Mouse (Mus musculus) heart, embryonic 10.5 days (tissue): Measurements from ENCODE around the gene Rps6kb1. TPM values are rescaled to one million over a fixed set of nuclear protein-coding genes. Genes with fewer than 3 reads are reported as not detected.

ENCODE experiments used
- DNase-seq: peaks from one replicate; pipeline ENCODE4 v3.0.0-alpha.2; 2017; ENCODE audit warnings: low spot score
- H3K27ac ChIP-seq: fragments of 300-500 bp; sonication (generic); 2 replicates; pipeline ENCODE4 v1.5.1; 2016; ENCODE audit warnings: mild to moderate bottlenecking
- H3K27me3 ChIP-seq: fragments of 300-500 bp; sonication (generic); 2 replicates; pipeline ENCODE4 v1.6.1; 2016; ENCODE audit warnings: mild to moderate bottlenecking; ENCODE audit not compliant: poor library complexity, insufficient read depth, severe bottlenecking
- H3K36me3 ChIP-seq: fragments of 300-500 bp; sonication (generic); 2 replicates; pipeline ENCODE4 v1.6.1; 2016; ENCODE audit warnings: mild to moderate bottlenecking, moderate library complexity
- H3K4me1 ChIP-seq: fragments of 300-500 bp; sonication (generic); 2 replicates; pipeline ENCODE4 v1.6.1; 2016; ENCODE audit warnings: mild to moderate bottlenecking
- H3K4me3 ChIP-seq: fragments of 300-500 bp; sonication (generic); 2 replicates; pipeline ENCODE4 v1.5.1; 2016; ENCODE audit warnings: mild to moderate bottlenecking, moderate library complexity
- H3K9me3 ChIP-seq: fragments of 300-500 bp; sonication (generic); 2 replicates; pipeline ENCODE4 v1.6.1; 2016; ENCODE audit warnings: mild to moderate bottlenecking, moderate library complexity
- WGBS: fragments of 180-500 bp; shearing (Covaris S2); methylation state at CpG from one replicate; pipeline ENCODE4 v1.1.7; 2016; 5-methylcytosine and 5-hydroxymethylcytosine counted together
- polyA plus RNA-seq: library from polyadenylated mRNA; unstranded; fragments of >200 nt; fragmentation: Nextera tagmentation; extraction: Ambion mirVana; gene quantifications from 2 replicates; pipeline ENCODE4 v1.2.1, GENCODE M21; 2016

The Rps6kb1 gene
- polyA plus RNA-seq, 1 experiment from 2014 or later, result 60.4 TPM

GRCm38 (mm10) chr11:86578106-86578808, 33.7 kb upstream of the Rps6kb1 start:
- Histone ChIP-seq H3K27me3 (no peaks in the 10 kb centered on the region), H3K9me3 (no peaks in the 10 kb centered on the region), H3K36me3 (no peaks in the 10 kb centered on the region), H3K4me1 (peaks cover 47% of the 10 kb centered on the region), H3K27ac (peak overlapping the region; percentile 77), H3K4me3 (no peak overlapping the region)
- 72% methylated on average over 6 of the region's 6 CpGs for WGBS
- no peak for DNase-seq

- Histone ChIP-seq H3K4me3 (no peak overlapping the region), H3K9me3 (no peaks in the 10 kb centered on the region), H3K27ac (peak overlapping the region; percentile 77), H3K36me3 (no peaks in the 10 kb centered on the region), H3K27me3 (no peaks in the 10 kb centered on the region), H3K4me1 (peaks cover 47% of the 10 kb centered on the region)
- DNase-seq, result no peak
- WGBS, result 43% methylated on average over 4 of the region's 4 CpGs
Measured at GRCm38 (mm10) chr11:86577231-86577630, 32.6 kb upstream of the Rps6kb1 start.

GRCm38 (mm10) chr11:86575632-86576378, 31.2 kb upstream of the Rps6kb1 start:
- no peak for DNase-seq
- H3K27me3 ChIP-seq, result no peaks in the 10 kb centered on the region
- no peaks in the 10 kb centered on the region for H3K36me3 ChIP-seq
- WGBS, result 87% methylated on average over 7 of the region's 7 CpGs
- no peak overlapping the region for H3K4me3 ChIP-seq
- H3K4me1 ChIP-seq, result peaks cover 48% of the 10 kb centered on the region
- H3K27ac ChIP-seq, result peak overlapping the region; percentile 3; the same call in 1 of the 2 replicates
- no peaks in the 10 kb centered on the region for H3K9me3 ChIP-seq

- 49% methylated on average over 2 of the region's 2 CpGs for WGBS
- peaks cover 54% of the 10 kb centered on the region for H3K4me1 ChIP-seq
- no peak overlapping the region for H3K27ac ChIP-seq
- no peaks in the 10 kb centered on the region for H3K36me3 ChIP-seq
- H3K27me3 ChIP-seq, result no peaks in the 10 kb centered on the region
- H3K4me3 ChIP-seq, result no peak overlapping the region
- DNase-seq, result no peak
- no peaks in the 10 kb centered on the region for H3K9me3 ChIP-seq
Measured at GRCm38 (mm10) chr11:86574408-86574807, 29.8 kb upstream of the Rps6kb1 start.

GRCm38 (mm10) chr11:86573646-86574231, 29.1 kb upstream of the Rps6kb1 start:
- Histone ChIP-seq H3K27me3 (no peaks in the 10 kb centered on the region), H3K36me3 (no peaks in the 10 kb centered on the region), H3K4me3 (no peak overlapping the region), H3K27ac (no peak overlapping the region), H3K4me1 (peaks cover 48% of the 10 kb centered on the region), H3K9me3 (no peaks in the 10 kb centered on the region)
- WGBS, result 87% methylated on average over 6 of the region's 6 CpGs
- no peak for DNase-seq

- Histone ChIP-seq H3K4me1 (peaks cover 40% of the 10 kb centered on the region), H3K27me3 (no peaks in the 10 kb centered on the region), H3K4me3 (no peak overlapping the region), H3K9me3 (no peaks in the 10 kb centered on the region), H3K36me3 (no peaks in the 10 kb centered on the region), H3K27ac (no peak overlapping the region)
- no peak for DNase-seq
- WGBS, result 66% methylated on average over 2 of the region's 2 CpGs
Measured at GRCm38 (mm10) chr11:86572623-86573022, 28.0 kb upstream of the Rps6kb1 start.

- Histone ChIP-seq H3K36me3 (0 out of 2 replicates have a peak, but pooled peaks cover 5% of the 10 kb centered on the region), H3K27ac (peak overlapping the region; percentile 73), H3K4me1 (peaks cover 33% of the 10 kb centered on the region), H3K4me3 (no peak overlapping the region), H3K27me3 (no peaks in the 10 kb centered on the region), H3K9me3 (no peaks in the 10 kb centered on the region)
- no peak for DNase-seq
- WGBS, result 70% methylated on average over 4 of the region's 4 CpGs
Measured at GRCm38 (mm10) chr11:86571871-86572270, 27.3 kb upstream of the Rps6kb1 start.

GRCm38 (mm10) chr11:86571047-86571855, 26.6 kb upstream of the Rps6kb1 start:
- no peaks in the 10 kb centered on the region for H3K9me3 ChIP-seq
- no peak for DNase-seq
- WGBS, result 44% methylated on average over 15 of the region's 15 CpGs
- H3K27me3 ChIP-seq, result no peaks in the 10 kb centered on the region
- 0 out of 2 replicates have a peak, but pooled peaks cover 5% of the 10 kb centered on the region for H3K36me3 ChIP-seq
- H3K4me1 ChIP-seq, result peaks cover 27% of the 10 kb centered on the region
- H3K4me3 ChIP-seq, result peak overlapping the region; percentile 32; the same call in 1 of the 2 replicates
- peak overlapping the region; percentile 73 for H3K27ac ChIP-seq

GRCm38 (mm10) chr11:86570261-86570746, 25.7 kb upstream of the Rps6kb1 start:
- no peaks in the 10 kb centered on the region for H3K27me3 ChIP-seq
- peak overlapping the region; percentile 52; the same call in 1 of the 2 replicates for H3K27ac ChIP-seq
- DNase-seq, result no peak
- H3K4me3 ChIP-seq, result no peak overlapping the region
- peaks cover 22% of the 10 kb centered on the region for H3K4me1 ChIP-seq
- WGBS, result 45% methylated on average over 9 of the region's 9 CpGs
- H3K9me3 ChIP-seq, result no peaks in the 10 kb centered on the region
- H3K36me3 ChIP-seq, result 0 out of 2 replicates have a peak, but pooled peaks cover 14% of the 10 kb centered on the region

GRCm38 (mm10) chr11:86568425-86568824, 23.8 kb upstream of the Rps6kb1 start:
- DNase-seq, result no peak
- Histone ChIP-seq H3K27ac (no peak overlapping the region), H3K4me1 (peaks cover 22% of the 10 kb centered on the region), H3K36me3 (0 out of 2 replicates have a peak, but pooled peaks cover 14% of the 10 kb centered on the region), H3K9me3 (no peaks in the 10 kb centered on the region), H3K27me3 (no peaks in the 10 kb centered on the region), H3K4me3 (no peak overlapping the region)
- WGBS, result 63% methylated on average over 3 of the region's 3 CpGs

- H3K4me3 ChIP-seq, result no peak overlapping the region
- no peak for DNase-seq
- H3K4me1 ChIP-seq, result no peaks in the 10 kb centered on the region
- no peaks in the 10 kb centered on the region for H3K27me3 ChIP-seq
- peaks cover 40% of the 10 kb centered on the region for H3K36me3 ChIP-seq
- H3K27ac ChIP-seq, result no peak overlapping the region
- 92% methylated on average over 4 of the region's 4 CpGs for WGBS
- no peaks in the 10 kb centered on the region for H3K9me3 ChIP-seq
Measured at GRCm38 (mm10) chr11:86558258-86558657, 13.7 kb upstream of the Rps6kb1 start.

- WGBS, result 95% methylated on average over 6 of the region's 6 CpGs
- no peaks in the 10 kb centered on the region for H3K4me1 ChIP-seq
- H3K36me3 ChIP-seq, result peaks cover 52% of the 10 kb centered on the region
- no peak for DNase-seq
- no peak overlapping the region for H3K27ac ChIP-seq
- no peaks in the 10 kb centered on the region for H3K27me3 ChIP-seq
- H3K9me3 ChIP-seq, result no peaks in the 10 kb centered on the region
- no peak overlapping the region for H3K4me3 ChIP-seq
Measured at GRCm38 (mm10) chr11:86553525-86553924, 8.9 kb upstream of the Rps6kb1 start.
